Mouse (Mus musculus) forebrain, embryonic 14.5 days (tissue): ENCODE results near the gene Crls1. TPM values are rescaled to one million over a fixed set of nuclear protein-coding genes. Genes with fewer than 3 reads are reported as not detected.

ENCODE experiments used
- ATAC-seq: fragments of 200-750 bp; cut with Nextera tagmentation; 2 replicates; pipeline ENCODE4 v1.8.0; 2017; ENCODE audit warnings: mild to moderate bottlenecking, moderate library complexity
- DNase-seq: peaks from one replicate; pipeline ENCODE4 v3.0.0-alpha.2; 2015; ENCODE audit warnings: low spot score
- H3K27ac ChIP-seq: fragments of 300-500 bp; sonication (generic); 2 replicates; pipeline ENCODE4 v1.5.1; 2014; ENCODE audit warnings: low read depth, mild to moderate bottlenecking, control low read depth, low read length, moderate library complexity
- H3K27me3 ChIP-seq: fragments of 300-500 bp; sonication (generic); replicated peaks from 2 replicates; pipeline ENCODE4 v1.6.1; 2014; ENCODE audit warnings: low read length, control low read depth, mixed read lengths; ENCODE audit not compliant: control insufficient read depth, insufficient read depth
- H3K36me3 ChIP-seq: fragments of 300-500 bp; sonication (generic); 2 replicates; pipeline ENCODE4 v1.6.1; 2014; ENCODE audit warnings: low read length, control low read depth; ENCODE audit not compliant: control insufficient read depth, insufficient read depth
- H3K4me1 ChIP-seq: fragments of 300-500 bp; sonication (generic); 2 replicates; pipeline ENCODE4 v1.6.1; 2014; ENCODE audit warnings: antibody characterized with exemption, low read length, control low read depth; ENCODE audit not compliant: control insufficient read depth, insufficient read depth
- H3K4me2 ChIP-seq: fragments of 300-500 bp; sonication (generic); 2 replicates; pipeline ENCODE4 v1.6.1; 2014; ENCODE audit warnings: mild to moderate bottlenecking, control low read depth, low read length
- H3K4me3 ChIP-seq: fragments of 300-500 bp; sonication (generic); 2 replicates; pipeline ENCODE4 v1.5.1; 2014; ENCODE audit warnings: low read depth, low read length, control low read depth
- H3K9ac ChIP-seq: fragments of 300-500 bp; sonication (generic); 2 replicates; pipeline ENCODE4 v1.6.1; 2014; ENCODE audit warnings: mild to moderate bottlenecking, low read length, control low read depth, moderate library complexity
- H3K9me3 ChIP-seq: fragments of 300-500 bp; sonication (generic); replicated peaks from 2 replicates; pipeline ENCODE4 v1.6.1; 2016; ENCODE audit warnings: low read length, control low read depth, mixed read lengths; ENCODE audit not compliant: control insufficient read depth
- WGBS: fragments of 180-500 bp; shearing (Covaris S2); extraction: QIAGEN DNeasy Blood & Tissue Kit; methylation state at CpG from one replicate; pipeline ENCODE4 v1.1.7; 2014; 5-methylcytosine and 5-hydroxymethylcytosine counted together
- polyA plus RNA-seq: library from polyadenylated mRNA; unstranded; fragments of >200 nt; fragmentation: Nextera tagmentation; extraction: Ambion mirVana; gene quantifications from 2 replicates; pipeline ENCODE4 v1.2.1, GENCODE M21; 2014

The Crls1 gene
- polyA plus RNA-seq: 8.2 and 8.9 TPM in 2 replicates

DNA sequence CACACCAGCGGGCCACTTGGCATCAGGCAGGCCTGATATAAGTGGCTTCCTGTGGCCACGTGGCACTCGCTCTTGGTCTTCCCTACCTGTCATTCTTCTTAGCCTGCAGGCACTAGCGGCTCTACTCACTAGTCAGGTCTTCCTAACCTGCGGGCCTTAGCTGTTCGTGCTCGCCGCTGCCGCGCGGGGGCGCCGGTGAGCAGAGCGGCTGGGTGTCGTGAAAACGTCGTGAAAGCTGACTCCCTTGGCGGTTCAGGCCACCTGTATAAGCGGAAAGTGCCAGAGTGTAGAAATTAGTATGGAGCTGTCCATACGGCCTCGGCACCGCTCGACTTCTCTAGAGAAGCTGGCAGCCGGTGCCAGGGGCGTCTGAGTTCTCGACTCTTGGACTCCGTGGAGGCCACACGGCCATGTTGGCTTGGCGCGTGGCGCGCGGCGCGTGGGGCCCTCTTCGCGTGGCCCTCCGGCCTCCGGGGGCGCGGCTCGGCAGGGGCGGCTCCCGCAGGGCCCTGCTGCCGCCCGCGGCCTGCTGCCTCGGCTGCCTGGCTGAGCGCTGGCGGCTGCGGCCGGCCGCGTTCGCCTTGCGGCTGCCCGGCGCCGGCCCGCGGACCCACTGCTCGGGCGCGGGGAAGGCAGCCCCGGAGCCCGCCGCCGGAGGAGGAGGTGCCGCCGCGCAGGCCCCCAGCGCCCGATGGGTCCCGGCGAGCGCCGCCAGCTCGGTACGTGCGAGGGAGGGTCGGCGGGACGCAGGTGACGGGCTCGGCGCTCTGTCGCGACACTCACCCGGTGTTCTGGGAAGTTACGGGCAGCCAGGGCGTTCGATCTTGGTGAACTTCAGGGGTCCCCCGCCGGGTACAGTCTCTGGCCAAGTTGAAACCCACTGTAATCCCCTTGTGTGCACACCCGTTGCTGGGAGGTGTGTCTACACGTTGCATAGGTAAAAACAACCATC lies at the start of gene Crls1:
TSS of gene Crls1 (plus strand) at position 260 of the 952 bp plus-strand sequence.
- under 1% methylated on average over 66 of the region's 96 CpGs for WGBS
- peaks cover 17% of the 10 kb centered on the region for H3K36me3 ChIP-seq
- H3K4me2 ChIP-seq: peak within 1 kb of the TSS; percentile 76
- ATAC-seq (peak; percentile 94), DNase-seq (peak; percentile 95)
- H3K27ac ChIP-seq: peak within 1 kb of the TSS; percentile 79
- H3K9me3 ChIP-seq: no peaks in the 10 kb centered on the region
- H3K4me1 ChIP-seq: peaks cover 14% of the 10 kb centered on the region
- H3K4me3 ChIP-seq: peak within 1 kb of the TSS; percentile 87
- H3K9ac ChIP-seq: peak within 1 kb of the TSS; percentile 91
- no peaks in the 10 kb centered on the region for H3K27me3 ChIP-seq

DNA sequence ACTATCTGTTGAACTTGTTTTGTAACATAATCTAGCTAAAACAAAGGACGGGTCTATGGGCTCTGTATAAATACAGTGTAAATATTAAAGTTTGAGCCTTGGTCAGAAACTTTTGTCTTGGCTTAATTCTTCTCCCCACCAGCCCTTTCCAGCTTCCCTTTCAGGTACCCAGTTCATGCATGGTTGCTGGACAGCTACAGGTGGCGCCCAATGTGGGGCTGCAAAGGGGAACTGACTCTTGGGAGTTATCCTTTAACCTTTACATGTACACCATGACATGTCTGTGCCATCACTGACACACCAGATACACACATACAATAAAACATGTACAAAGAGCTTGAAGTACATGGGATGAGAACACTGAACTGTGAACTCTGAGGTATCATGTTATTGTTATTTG lies 43.5 kb upstream of the Crls1 start:
- Histone ChIP-seq H3K4me1 (no peaks in the 10 kb centered on the region), H3K9ac (no peak overlapping the region), H3K4me3 (no peak overlapping the region), H3K36me3 (peaks cover 49% of the 10 kb centered on the region), H3K4me2 (no peak overlapping the region), H3K27me3 (no peaks in the 10 kb centered on the region), H3K9me3 (no peaks in the 10 kb centered on the region), H3K27ac (no peak overlapping the region)
- ATAC-seq (no peak), DNase-seq (no peak)
- 90% methylated on average over 2 of the region's 2 CpGs for WGBS

DNA sequence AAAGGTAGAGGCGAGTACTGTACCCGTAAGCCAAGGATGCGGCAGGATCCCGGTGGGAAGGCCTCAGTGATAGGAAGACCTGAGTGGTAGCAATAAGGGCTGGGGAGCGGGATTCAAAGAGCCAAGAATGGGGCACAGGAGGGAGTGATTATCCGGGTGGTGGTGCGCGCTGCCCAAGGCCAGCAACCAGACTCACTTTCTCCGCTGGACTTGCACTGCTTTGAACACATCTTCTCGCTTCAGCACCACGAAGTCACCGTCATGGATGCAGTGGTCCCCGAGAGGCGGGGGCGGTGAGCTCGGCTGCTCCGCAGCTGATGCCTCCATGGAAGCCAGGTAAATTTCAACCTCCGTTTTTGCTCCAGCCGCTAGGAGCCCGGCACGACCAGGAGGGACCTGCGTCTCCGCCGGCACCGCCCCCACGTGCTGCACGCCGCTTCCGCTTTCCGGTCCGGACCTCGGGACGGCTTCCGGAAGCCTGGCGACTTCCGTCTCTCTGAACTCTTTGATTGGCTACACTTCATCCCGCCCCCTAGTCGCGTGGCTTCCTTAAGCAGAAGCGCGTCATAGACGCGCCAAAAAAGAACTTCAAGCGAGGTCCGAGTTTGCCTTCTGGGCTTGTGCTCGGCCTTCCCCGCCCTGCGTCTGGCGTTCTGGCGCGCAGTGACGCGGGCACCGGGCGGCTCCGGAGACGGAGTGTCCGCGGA lies 30.7 kb upstream of the Crls1 start, which contains the start of the genes Trmt6 and Mcm8:
TSS of gene Trmt6 (minus strand) at position 448 of the 707 bp plus-strand sequence.
TSS of gene Mcm8 (plus strand) at position 534 of the 707 bp plus-strand sequence.
- Histone ChIP-seq H3K9ac (peak within 1 kb of the TSS; percentile 72), H3K36me3 (peaks cover 18% of the 10 kb centered on the region), H3K4me3 (peak within 1 kb of the TSS; percentile 81), H3K27me3 (no peaks in the 10 kb centered on the region), H3K9me3 (no peaks in the 10 kb centered on the region), H3K27ac (0 out of 2 replicates have a peak within 1 kb of the TSS, but pooled peaks have one; percentile 33), H3K4me1 (peaks cover 11% of the 10 kb centered on the region; the same call in 1 of the 2 replicates), H3K4me2 (peak within 1 kb of the TSS; percentile 71)
- peak; percentile 100 for ATAC-seq
- WGBS: under 1% methylated on average over 58 of the region's 59 CpGs
- peak; percentile 99 for DNase-seq

DNA sequence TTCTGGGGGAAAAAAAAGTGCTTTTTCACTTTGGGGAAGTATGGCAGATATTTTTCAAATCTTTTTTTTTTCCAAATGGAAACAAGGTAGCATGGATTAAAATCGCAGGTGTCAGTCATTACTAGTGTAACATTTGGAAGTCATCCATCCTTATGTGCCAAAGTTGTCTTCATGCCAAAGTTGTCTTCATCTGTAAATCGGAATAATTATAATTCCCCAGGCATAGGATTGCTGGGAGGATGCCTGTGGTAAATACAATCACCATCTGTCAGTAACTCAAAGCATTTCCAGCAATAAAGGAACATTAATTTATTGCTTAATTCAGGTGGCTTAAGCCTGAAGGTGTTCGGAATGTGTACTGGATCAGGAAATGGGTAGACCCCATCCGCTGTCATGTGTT lies 5.4 kb upstream of the Crls1 start:
- no peaks in the 10 kb centered on the region for H3K4me1 ChIP-seq
- DNase-seq (peak; percentile 45), ATAC-seq (no peak)
- H3K36me3 ChIP-seq: 0 out of 2 replicates have a peak, but pooled peaks cover 18% of the 10 kb centered on the region
- H3K9ac ChIP-seq: no peak overlapping the region
- no peak overlapping the region for H3K27ac ChIP-seq
- H3K4me2 ChIP-seq: no peak overlapping the region
- no peaks in the 10 kb centered on the region for H3K27me3 ChIP-seq
- WGBS: 85% methylated on average over 4 of the region's 4 CpGs
- H3K4me3 ChIP-seq: no peak overlapping the region
- H3K9me3 ChIP-seq: no peaks in the 10 kb centered on the region

DNA sequence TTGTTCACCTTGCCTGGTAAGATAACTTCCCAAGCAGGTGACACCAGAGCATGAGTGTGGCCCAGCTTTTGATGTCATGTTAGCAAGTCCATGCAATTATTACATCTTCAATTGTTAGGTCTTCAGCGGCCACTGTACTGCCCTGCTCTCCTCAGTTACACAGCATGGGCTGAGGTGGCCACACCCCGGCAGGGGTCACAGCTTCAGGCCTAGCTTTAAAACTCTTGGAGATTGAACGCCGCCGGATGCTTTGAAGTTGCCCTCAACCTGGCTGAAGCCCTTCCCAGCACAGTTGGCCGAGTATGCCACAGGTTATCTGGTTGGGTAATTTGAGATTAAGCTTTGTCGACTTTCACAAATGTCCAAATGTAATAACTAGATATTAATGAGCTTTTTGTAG lies 1.1 kb downstream of the Crls1 start:
- WGBS: 40% methylated on average over 7 of the region's 7 CpGs
- Histone ChIP-seq H3K9me3 (no peaks in the 10 kb centered on the region), H3K4me2 (peak overlapping the region; percentile 76), H3K4me1 (peaks cover 14% of the 10 kb centered on the region), H3K4me3 (peak overlapping the region; percentile 87), H3K9ac (peak overlapping the region; percentile 91), H3K27me3 (no peaks in the 10 kb centered on the region), H3K36me3 (peaks cover 26% of the 10 kb centered on the region), H3K27ac (no peak overlapping the region)
- no peak for ATAC-seq
- DNase-seq: no peak

DNA sequence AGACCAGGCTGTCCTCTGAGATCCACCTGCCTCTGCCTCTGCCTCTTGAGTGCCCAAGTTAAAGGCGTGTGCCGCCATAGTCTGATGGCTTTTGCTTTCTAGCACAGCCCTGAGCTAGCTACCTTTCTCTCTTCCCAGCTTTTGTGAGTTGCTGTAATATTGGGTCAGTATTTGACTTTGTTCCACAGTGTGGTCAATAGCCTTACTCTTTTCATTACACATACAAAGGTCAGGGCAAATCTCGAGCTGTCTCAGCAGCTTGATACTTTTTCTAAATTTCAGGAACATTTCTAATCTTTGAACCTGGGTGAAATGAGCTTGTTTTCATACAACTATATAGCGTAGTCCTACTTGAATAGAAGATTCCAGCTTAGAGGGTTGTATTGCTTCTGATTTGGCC lies 1.9 kb downstream of the Crls1 start:
- 86% methylated on average over 4 of the region's 4 CpGs for WGBS
- Histone ChIP-seq H3K27ac (no peak overlapping the region), H3K4me3 (no peak overlapping the region), H3K4me2 (peak overlapping the region; percentile 76), H3K4me1 (peaks cover 14% of the 10 kb centered on the region), H3K9ac (no peak overlapping the region; the same call in 1 of the 2 replicates), H3K27me3 (no peaks in the 10 kb centered on the region), H3K36me3 (peaks cover 26% of the 10 kb centered on the region), H3K9me3 (no peaks in the 10 kb centered on the region)
- no peak for ATAC-seq
- DNase-seq: no peak

DNA sequence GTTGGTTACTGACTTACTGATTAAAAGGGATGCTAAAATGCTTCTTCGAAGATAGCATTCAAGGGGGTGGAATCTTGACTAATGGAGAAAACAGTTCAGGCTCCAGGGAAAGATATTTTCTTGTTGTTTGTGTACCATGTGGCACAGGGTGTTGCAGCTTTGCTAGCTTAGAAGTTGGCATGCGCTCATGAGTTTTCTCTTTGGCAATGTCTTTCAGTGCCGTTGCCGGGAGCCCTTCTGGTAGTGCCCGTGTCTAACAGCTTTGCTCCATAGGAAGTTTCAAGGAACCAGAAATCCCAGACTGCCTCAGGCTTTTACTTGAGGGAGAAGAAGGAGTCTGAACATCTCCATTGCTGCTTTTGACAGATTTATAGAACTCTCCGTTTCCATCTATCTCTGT lies 2.7 kb downstream of the Crls1 start:
- no peak overlapping the region for H3K9ac ChIP-seq
- H3K4me2 ChIP-seq: no peak overlapping the region
- DNase-seq (peak; percentile 52), ATAC-seq (no peak)
- 79% methylated on average over 6 of the region's 6 CpGs for WGBS
- no peak overlapping the region for H3K27ac ChIP-seq
- H3K9me3 ChIP-seq: no peaks in the 10 kb centered on the region
- peaks cover 26% of the 10 kb centered on the region for H3K36me3 ChIP-seq
- H3K4me3 ChIP-seq: no peak overlapping the region
- no peaks in the 10 kb centered on the region for H3K27me3 ChIP-seq
- H3K4me1 ChIP-seq: peaks cover 14% of the 10 kb centered on the region

DNA sequence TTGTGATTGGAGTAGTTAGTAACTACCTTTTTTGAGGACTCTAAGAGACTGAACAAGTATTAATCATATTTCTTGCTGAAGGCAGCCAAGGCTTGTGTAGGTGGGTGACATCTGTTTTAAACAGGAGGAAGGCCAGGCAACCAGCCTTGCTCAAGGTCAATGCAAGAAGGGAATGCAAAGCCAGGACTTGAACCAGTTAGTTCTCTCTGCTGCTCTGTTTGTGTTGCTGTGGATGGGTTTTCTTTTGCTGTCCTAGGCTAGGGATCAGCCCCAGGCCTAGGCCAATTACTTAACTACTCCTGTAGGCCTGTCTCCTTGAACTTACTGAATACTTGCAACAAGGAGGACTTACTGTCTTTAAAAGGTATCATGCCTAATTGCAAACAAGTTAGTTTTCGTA lies 6.6 kb downstream of the Crls1 start:
- Histone ChIP-seq H3K4me3 (no peak overlapping the region), H3K27ac (no peak overlapping the region), H3K4me2 (no peak overlapping the region), H3K9ac (no peak overlapping the region), H3K4me1 (peaks cover 7% of the 10 kb centered on the region), H3K9me3 (no peaks in the 10 kb centered on the region), H3K27me3 (no peaks in the 10 kb centered on the region), H3K36me3 (peaks cover 28% of the 10 kb centered on the region)
- ATAC-seq (no peak), DNase-seq (no peak)
- 97% methylated on average over 1 of the region's 1 CpGs for WGBS
